Mouse (Mus musculus): ENCODE measurements at regions not wholly inside any gene's neighbourhood (a gene's known extent, or its start where the extent isn't known, plus 50 kb on each side); places are given as distances from the start of the nearest gene placed in this dataset.

DNA sequence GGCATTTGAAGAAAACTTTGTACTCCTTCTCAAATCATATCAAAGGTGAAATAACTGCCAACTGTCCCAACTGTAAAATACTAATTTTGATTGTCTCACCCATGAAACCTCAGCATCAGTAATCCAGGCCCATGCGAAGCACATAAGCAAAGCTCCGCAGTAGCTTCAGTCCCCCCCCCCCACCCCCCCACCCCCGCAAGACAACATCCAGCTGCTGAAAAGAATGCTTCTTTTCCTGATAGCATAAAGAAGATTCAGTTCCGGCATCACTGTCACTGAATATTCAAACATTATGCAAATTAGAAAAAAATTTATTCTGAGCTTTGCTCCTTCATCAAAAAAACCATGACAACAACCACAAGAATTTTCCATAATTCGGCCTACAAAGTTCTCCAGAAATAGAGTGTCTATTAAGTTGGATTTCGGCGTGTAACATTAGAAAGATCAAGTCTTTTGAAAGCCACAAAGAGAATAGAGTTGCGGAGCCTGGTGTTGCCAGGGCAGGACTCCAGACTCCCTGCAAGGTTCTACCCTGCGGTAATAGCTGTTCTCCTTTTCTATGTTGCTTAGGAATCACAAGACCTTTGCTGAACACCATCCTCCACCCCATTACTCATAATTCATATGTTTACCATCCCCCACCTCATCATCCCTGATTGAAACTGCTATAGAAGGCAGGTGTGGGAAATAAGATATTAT lies 77.9 kb upstream of the Asb5 start:
- no peak for DNase-seq (ENCODE audit: low spot score in 2 of 2)

DNA sequence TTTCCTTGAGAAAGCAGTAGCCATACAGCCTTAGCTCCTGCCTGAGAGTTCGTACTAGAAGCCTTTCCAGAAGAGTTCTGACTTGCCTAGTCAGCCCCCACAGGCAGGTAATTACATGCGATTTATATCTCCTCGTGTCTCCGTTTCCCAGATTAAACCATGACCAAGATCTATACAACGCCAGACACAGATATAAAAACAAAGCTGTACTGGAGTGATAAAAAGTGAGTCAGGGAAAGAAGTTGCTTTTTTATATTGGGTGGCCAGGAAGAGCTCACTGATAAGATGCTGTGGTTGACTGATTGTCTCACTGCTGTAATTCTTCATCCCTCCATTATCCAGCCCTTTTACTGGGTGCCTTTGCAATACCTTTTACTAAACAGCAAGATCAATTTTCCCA lies 64.4 kb upstream of the Asb5 start:
- DNase-seq (ENCODE audit: low spot score in 2 of 2): no peak

DNA sequence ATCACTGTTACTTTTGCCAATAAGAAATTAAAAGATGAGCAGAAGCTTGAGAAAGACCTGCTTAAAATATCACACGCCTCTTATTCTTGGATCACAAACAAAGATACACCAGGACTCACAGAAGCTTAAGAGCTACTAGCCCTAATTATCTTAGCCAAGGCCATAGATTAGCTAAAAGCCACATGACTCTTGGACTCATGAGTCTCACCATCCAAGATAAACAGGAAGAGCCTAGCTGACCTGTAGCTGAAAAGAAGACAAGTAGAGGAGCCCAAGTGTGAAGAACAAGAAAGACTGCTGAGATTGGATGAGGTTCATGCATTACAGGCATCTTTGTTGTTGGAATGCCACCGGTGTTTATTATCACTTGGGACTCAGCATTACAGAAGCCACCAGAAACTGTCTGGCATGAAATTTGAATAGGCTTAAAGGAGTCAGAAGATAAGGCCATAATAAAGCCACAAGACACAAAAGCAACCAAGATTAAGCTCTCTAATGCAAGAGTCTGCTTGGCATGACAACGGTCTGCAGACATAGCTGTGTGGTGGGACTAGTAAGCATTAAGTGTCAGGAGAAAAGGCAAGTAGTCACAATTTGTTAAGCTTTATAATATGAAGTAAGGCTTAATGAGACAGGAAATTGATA lies 63.8 kb upstream of the Asb5 start:
- DNase-seq (ENCODE audit: low spot score in 2 of 2): no peak

Data from right cerebral cortex, postnatal 36 days (tissue).